Mouse (Mus musculus) 3T3-L1 (cell line): ENCODE results near the gene Cpxm2.

Source experiments
- DNase-seq: peaks from one replicate; pipeline ENCODE4 v3.0.0-alpha.2; 2015; ENCODE audit warnings: low read depth, low spot score

Gene Cpxm2

DNA sequence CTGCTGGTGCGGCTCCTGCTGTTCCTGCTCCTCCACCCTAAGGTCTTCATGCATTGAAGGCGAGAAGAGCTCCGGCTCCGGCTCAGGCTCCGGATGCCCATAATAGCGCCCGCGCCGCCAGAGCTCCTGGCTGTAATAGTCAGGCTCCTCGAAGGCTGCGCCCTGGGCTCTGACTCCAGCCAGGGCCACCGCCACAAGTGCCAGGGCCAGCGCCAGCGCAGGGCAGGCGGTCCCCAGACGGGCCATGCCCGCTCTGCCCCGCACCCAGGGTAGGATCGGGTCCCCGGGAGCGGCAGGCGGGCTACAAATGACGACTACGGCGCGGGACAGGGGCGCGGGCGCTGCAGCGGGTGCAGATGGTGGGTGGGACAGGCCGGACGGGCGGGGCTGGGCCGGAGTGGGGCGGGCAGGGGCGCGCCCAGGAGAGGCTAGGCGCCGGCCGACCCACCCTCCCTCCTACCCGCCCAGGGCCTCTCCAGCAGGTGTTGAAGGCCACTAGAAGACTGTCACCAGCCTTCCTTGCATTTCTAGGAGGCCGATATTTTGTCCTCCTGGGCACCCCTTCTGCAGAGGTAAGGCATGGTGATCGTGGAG, at the start of gene Cpxm2:
Cpxm2 (minus strand) TSS at position 372 of the 594 bp plus-strand sequence.
- no peak for DNase-seq

DNA sequence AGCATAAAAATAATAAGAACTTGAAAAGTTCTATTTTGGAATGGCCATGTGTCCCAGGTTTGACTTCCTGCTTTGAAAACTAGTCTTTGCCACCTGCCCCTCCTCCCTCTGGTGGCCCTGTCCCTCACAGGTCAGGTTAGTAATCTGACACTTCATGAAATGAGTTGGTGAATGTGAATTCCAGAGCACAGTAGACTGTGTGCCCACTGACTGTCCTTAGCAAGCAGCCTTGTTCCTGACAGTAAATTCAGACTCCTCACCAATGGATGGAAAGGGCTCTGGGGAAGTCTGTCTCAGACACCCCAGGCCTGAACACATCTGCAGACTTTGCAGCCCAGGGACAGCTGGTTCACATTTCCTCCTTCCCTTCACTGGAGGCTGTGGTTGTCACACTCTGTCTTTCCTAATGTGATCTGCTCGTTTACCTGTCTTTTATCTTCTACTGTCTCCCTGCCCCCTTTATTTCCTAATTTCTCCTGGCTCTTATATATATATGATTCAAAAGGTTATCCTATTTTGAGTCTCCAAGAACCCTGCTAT, 49.6 kb upstream of the Cpxm2 start:
- DNase-seq: no peak

DNA sequence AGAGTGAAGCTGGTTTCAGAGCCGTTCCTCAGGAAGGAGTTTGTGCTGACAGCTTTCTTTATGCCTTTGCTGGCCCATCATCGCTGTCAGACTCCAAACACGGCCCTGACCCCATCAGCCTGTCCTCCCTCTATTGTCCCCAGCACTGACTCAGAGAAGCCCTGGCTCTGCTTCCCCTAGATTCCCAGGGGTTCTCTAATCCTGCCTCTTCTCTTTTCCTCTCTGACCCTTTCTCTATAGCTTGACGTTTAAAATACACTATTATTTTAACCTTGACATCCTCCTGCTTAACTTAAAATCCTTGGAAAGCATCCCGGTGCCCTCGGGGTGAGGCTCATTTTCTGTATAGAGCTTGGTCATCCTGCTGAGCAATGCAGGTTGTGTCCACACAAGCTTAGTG, 45.1 kb upstream of the Cpxm2 start:
- DNase-seq: no peak

DNA sequence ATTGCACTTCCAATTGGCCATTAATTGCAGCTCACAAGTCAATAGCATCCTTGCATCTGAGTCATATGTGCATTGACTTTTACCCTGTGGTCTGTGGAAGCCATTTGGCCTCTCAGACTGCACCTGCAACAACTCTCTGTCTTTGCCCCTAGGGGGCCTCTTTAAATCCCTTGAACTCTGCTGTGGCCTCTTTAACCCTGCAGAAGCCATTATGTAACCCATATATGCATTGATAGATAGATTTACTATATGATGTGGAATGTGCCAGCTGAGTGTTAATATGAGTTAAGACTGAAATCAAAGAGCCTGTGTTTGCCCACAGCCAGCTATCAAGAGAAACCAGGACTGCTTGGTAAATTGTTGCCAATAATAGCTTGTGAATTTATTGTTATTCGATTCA, 44.3 kb upstream of the Cpxm2 start:
- DNase-seq: no peak

DNA sequence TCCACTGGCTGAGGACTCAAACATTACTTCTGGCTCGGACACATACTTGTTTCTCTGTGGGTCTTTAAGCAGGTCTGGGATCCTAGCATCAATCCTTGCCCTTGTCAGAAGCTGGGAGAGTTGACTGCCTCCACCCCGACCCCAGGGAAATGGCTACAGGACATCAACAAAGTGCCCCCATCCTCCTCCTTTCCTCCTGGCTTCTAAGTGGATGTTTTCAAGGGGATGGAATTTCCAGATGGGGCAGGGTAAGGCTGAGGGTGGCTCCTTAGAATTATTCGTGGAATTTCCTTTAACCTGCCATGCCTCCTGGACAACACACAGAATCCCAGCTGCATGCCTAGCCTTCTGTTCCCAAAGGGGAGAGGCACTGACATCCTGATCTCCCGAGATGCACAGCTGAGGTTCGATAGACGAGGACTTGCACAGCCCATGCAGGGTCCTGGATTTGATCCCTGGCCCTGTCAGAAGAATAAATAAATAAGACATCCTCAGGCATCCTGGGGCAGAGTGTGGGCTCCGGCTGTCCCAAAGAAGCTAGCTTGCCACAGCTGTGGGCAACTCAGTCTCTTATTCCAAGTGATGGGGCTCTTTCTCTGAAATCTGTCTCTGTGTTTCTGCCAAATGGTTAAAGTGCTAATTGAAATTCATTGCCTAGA, 43.4 kb upstream of the Cpxm2 start:
- DNase-seq: no peak

DNA sequence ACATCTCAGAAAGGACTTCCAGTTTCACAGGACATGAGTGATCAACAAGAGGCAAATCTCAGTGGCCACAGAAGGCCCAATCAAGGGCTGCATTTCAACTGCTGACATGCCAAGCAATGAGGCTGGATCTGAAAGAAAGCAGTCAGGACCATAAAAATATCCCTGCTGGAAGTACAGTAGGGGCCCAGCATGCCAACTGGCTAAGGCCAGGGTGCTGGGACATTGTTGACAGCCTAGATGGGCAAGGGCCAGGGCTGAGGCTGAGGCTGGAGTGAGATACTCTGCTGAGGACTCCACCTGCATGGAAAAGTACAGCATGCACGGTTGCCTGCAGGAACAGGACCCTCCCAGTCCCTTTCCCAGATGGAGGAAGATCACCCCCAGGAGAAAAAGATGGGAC, 42.0 kb upstream of the Cpxm2 start:
- no peak for DNase-seq

DNA sequence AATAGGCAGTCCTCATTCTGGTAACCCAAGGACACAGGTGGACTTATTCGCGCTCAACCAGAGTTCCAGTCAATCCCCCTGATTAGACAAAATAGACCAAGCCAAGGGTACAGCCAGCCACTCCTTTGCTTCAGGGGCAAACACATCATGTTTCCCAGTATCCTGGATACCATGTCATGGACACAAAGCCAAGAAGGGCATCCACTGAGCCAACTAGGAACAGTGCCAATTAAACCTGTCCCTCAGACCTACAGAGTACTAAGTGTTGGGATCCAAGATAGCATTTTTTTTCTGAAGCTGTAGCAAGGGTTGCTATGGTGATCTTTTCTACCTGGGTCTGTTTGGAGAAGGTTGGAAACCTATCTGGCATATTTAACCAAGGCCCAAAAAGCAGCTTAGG, 39.1 kb upstream of the Cpxm2 start:
- DNase-seq: no peak

DNA sequence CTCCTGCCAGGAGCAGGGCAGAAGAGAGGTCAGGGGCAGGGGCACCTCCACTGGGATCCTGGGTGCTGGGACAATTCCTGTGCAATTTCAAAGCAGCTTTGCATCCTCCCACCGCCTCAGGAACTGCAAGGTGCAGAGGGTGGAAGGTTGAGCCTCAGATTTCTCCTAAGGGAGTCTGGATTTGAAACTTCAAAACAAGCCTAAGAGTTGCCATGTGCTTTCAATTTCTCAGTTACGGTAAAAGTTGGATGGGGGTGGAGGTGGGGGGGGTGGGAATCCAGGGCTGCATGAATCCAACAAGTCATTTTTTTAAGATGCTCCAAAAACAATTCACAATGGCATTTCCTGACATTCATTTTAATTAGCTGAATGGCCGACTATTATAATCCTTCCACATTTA, 32.9 kb upstream of the Cpxm2 start:
- DNase-seq: no peak

DNA sequence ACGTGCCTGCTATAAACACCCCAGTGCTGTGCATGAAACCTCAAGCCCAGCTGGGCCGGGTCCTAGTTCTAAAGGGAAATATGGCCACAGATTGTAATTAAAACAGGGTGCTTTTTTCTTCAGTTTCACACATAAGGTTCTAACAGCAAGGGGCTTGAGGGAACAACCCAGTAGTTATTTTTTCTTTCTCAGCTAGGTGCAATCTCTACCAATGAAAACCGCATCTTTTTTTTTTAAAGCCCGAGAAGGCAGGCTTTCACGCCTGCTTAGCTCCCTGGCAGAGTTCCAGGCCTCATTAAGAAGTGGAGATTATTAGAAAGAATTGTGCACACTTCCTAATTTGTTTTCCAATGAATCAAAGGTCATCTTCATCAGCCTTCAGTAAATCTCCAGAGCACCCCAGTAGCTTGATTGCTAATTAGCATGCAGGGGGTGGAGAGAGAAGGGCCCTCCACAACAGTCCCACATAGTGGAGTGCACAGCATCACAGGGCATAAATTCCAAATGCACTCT, 29.4 kb upstream of the Cpxm2 start:
- DNase-seq: no peak

DNA sequence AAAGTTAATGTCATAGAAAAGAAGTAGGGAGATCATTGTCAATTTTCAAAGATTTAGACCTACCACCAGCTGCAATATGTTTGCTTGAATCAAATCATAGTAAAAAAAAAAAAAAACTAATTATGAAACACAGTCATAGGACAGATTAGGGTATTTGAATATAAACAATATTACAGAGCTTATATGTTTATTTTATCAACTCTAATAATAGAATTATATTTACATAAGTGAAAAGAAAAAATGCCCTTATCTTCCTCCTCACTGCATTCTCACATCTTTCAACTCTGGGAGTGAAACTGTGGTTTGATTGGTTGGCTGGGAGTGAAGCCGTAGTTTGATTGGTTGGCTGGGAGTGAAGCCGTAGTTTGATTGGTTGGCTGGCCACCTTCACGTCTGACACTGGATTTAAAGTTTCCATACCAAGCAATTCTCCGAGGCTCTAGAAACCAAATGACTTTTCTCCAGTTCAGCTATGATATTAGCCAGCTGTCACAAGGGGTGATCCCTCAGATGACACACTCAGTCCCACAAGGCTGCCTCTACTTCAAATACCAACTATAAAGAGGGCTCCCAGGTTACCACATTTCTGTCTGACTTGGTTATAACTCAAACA, 27.2 kb upstream of the Cpxm2 start:
- no peak for DNase-seq

DNA sequence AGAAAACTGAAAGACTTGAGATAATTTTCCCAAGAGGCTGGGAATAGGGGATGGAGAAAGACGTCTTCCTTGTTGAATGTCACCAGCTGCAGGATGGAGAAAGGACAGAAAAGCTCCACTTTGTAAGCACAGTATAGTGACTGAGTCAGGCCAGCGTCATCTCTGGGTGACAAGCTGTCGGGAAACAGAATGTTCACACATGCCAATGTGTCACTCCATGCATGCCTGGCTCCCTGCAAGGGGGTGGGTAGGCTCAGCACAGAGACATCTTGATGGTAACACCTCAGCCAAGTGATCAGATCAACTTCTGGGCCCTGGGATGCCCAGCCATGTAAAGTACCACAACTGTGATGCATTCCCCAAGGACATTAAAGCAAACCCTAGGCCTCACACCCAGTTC, 26.5 kb upstream of the Cpxm2 start:
- DNase-seq: no peak

DNA sequence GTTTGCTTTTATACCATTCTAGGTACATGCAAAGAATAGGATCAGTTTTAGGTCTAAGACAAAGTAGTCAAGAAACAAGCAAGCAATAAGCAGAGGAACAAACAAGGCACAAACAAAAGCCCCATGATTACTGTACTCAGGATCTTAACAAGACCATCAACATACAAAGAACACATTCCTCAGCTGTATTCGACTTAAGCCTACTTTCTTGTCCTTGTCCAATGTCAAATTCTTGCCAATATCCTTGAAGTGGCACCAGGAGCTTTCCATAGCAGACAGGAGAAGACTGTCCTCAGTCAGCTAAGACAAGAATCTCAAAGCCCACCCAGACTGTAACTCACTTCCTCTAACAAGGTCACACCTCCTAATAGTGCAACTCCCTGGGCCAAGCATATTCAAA, 24.5 kb upstream of the Cpxm2 start:
- no peak for DNase-seq

DNA sequence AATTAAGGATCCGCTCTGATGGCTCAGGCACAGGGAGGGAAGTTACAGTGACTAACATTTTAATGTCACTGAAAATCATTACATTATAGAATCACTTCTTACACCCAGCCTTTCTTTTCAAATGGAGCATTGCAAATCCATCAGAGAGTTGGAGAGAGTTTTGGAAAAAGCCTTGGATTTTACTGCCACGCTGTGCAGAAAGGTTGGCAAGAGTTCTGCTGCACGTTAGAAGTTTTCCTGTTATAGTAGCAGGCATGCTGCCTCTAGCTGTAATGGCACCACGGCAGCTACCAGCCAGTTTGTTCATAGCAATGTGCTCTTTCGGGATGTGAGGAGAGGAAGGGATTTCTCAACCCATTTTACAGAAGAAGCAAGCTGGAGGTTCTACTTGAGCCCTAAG, 20.2 kb upstream of the Cpxm2 start:
- DNase-seq: no peak

DNA sequence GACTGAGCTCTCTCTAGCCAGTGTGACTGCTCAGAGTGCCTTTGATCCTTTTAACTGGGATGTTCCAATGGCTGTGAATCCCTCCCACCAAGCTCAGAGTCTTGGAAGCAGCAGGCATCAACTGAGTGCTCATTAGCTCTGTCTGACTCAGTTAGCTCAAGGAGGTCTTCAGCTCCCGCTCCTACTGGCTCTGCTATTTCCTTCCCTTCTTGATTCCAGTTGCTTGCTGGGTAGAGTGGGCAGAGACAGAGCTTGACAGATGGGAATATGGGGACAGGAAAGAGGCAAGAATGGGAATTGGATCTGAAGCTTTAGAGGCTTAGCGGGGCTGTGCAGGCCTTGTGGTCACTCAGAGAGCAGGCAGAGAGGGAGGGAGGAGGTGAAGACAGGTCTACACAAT, 19.8 kb upstream of the Cpxm2 start:
- DNase-seq: no peak

DNA sequence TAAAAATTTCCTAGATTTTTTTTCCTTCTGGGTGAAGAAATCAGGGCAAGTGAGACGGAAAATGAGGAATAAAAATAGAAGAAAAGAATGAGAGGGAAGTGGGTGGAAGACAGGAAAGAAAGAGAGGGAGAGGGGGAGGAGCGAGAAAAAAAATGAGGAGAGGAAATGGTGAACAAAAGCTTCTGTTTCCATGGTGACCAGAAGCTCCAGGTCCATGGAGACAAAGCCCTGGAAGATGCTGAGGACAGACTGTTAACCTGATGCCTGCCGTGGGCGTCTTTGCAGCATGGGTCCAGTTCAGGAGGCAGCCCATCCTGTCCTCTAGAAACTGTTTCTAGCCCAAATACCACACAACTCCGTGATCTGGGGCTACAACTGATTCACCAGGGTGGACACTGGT, 17.7 kb upstream of the Cpxm2 start:
- no peak for DNase-seq

DNA sequence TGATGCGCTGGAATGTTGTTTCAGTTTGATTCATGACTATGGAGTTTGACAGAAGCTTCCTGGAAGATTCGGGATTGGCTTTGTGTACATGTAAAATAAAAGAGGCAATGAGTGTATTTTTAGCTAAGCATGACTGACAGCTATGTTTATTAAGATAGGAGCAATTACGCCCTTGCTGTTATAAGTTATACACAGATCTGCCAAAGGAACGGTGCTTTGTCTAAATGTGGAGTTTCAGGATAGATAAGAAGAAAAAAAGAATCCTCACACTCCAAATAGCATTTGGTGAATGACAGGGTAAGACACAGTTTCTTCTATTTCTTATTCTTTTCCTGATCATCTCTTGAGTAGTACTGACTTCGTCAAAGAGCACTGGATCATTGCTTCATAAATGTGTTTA, 17.2 kb upstream of the Cpxm2 start:
- DNase-seq: no peak

DNA sequence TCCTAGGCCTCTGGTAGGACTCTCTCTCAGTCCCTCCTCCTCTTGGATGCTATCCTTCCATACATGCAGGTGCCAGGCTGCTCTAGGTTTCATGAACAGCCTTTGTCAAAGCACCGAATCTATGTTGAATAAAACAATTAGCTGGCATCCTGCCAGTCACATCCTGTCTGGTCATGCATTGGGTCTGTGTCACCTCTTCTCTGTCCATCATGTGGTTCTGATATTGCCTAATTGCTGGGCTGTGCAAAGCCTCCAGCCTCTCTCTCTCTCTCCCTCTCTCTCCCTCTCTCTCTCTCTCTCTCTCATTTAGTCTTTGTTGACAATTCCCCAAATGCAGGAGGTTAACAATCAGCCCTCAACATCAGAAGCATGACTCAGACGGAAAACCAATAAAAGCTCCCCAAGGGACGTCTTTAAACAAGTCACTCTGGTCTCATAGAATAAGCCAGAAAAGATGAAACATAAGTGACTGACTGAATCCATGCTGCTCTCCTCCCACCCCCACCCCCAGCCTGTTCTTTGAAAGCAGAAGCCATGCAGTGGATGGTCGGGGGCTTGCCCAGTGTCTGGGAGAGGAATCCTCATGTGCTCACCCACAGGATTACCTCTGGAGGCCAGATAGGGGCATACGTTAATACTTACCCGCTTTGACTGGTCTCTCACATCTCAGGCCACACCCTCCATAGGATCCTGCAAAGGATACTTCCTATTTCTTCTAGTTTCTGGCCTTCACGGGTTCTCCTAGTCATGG, 15.1 kb upstream of the Cpxm2 start:
- peak; percentile 1 for DNase-seq

DNA sequence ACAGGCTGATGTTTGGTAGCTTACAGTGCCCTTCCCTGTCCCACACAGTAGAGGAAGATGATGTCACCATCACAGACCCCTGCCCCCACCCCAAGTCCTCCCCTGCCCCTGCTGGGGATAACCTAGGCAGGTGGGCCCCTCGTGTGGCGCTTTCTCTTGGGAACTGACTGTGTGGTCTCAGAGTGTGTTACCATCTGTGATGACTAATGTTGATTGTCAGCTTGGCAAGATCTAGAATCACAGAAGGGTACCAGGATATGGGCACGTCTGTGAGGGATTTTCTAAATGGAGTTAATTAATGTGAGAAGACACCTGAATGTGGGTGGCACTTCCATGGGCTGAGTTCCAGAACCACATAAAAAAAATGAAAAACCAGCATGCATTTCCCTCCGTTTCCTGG, 12.7 kb upstream of the Cpxm2 start:
- DNase-seq: no peak

DNA sequence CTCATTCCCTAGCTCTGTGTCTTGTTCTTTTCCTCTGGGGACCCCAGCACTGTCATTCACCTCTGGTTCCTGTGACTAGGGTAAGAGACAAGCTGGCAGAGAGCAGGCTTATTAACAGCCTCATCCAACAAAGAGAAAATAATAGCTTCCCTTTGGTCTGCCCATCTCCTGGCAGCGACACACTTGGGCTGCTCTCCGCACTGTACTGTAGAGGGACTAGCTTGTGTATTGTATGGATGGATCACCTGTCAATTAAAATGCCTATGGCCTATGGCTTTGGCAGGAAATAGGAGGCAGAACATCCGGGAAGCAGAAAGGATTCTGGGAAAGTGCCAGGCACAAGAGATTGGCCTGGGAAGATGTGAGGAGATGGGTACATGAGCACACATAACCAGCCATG, 7.7 kb upstream of the Cpxm2 start:
- no peak for DNase-seq

DNA sequence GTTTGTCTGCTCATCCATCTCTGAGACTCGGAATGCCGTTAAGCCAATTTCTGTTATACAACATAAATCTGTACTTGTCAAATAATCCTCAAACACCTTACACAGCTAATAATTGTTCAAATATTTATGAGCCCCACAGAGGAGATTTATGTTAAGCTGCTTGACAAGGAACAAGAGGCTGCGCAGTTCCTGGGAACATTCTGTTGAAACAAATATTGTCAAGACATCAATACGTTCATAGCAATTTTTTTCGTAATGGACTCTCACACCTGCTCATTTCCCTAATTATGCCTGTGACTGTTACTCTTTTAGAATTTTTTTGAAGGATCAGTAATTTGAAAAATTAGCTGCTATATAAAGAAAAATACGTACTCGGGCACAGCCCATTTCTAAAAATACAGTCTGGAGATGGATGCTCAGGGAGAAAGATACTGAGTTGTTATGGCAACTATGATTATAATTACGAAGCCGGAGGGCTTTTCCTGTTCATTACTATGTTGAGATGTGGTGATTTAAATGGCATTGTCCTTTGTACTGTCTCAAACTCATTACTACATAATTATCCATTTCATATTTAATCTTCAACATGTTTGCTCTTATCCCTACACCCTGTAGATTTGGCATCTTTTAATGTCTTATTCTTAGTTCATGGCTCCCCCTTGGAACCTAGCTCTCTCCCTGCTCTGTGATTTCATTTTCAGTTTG, 3.9 kb upstream of the Cpxm2 start:
- DNase-seq: no peak

DNA sequence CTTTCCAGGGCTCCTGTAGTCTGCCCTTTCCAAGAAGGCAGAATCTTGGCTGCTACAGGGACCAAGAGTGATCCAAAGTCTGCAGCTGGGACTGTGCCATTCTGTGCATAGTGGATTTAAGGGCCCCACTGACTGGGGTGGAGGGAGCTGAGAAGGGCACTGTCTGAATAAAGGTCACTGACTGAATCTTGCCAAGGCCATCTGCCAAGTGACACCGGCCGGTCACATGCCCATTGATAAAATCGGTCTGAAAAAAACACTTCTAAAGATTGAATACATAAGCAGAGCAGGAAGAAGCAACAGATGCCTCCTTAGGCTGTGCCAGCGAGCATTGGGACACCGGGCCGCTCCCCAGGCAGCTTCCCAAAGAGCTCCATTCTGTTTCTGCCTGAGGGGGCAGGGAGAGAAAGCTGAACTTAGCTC, 803 bp downstream of the Cpxm2 start:
- no peak for DNase-seq
